Mouse (Mus musculus): ENCODE measurements around the gene Bdkrb1. TPM values are rescaled to one million over a fixed set of nuclear protein-coding genes. Genes with fewer than 3 reads are reported as not detected.

Gene Bdkrb1
- total RNA-seq, 1 experiment, result not detected

GRCm38 (mm10) chr12:105561007-105561534 lies 41.8 kb upstream of the Bdkrb1 start:
- TF ChIP-seq HCFC1 (IDR thresholded peaks at IDR 0.05; ENCODE audit: borderline replicate concordance, insufficient read depth, low read length) (no peak), MAFK (IDR thresholded peaks at IDR 0.05; ENCODE audit: insufficient read depth, low read depth, low read length) (no peak), CHD2 (IDR thresholded peaks at IDR 0.05; ENCODE audit: low read depth, low read length) (no peak), ZNF384 (IDR thresholded peaks at IDR 0.05; ENCODE audit: low read depth, low read length) (no peak)
- H3K27ac ChIP-seq (ENCODE audit: insufficient read depth, low read depth, low read length, poor library complexity, severe bottlenecking), result no peak overlapping the region
- H3K9ac ChIP-seq (ENCODE audit: insufficient read depth, low read depth, low read length, poor library complexity, severe bottlenecking), result no peak overlapping the region
- in situ Hi-C loops (cut with MboI; ENCODE audit: low sequenced_read_pairs in 2 of 2, unreplicated experiment in 2 of 2), result no loop called here
- peaks cover 6 to 12% of the 10 kb centered on the region in 2 experiments; a peak in 3 of 4 replicates for H3K4me1 ChIP-seq (ENCODE audit: control insufficient read depth in 2 of 2, insufficient read depth in 2 of 2, low read length in 2 of 2, poor library complexity in 1 of 2)
- H3K9me3 ChIP-seq (ENCODE audit: control insufficient read depth, insufficient read depth, low read depth, low read length), result no peaks in the 10 kb centered on the region
- no peak for DNase-seq (ENCODE audit: low read depth, low spot score)
- H3K4me3 ChIP-seq (ENCODE audit: insufficient read depth in 1 of 2, low read depth in 1 of 2, low read length in 2 of 2, poor library complexity in 1 of 2, severe bottlenecking in 1 of 2), result no peak overlapping the region
- no peaks in the 10 kb centered on the region for H3K36me3 ChIP-seq (ENCODE audit: control insufficient read depth, insufficient read depth, low read length, poor library complexity, severe bottlenecking)

- no peaks in the 10 kb centered on the region for H3K9me3 ChIP-seq (ENCODE audit: control insufficient read depth, insufficient read depth, low read depth, low read length)
- no peak for TF ChIP-seq ZNF384 (IDR thresholded peaks at IDR 0.05; ENCODE audit: low read depth, low read length)
- no peak for TF ChIP-seq CHD2 (IDR thresholded peaks at IDR 0.05; ENCODE audit: low read depth, low read length)
- TF ChIP-seq HCFC1 (IDR thresholded peaks at IDR 0.05; ENCODE audit: borderline replicate concordance, insufficient read depth, low read length), result no peak
- no peak for TF ChIP-seq MAFK (IDR thresholded peaks at IDR 0.05; ENCODE audit: insufficient read depth, low read depth, low read length)
- TF ChIP-seq ZC3H11A (IDR thresholded peaks at IDR 0.05; ENCODE audit: borderline replicate concordance, low read depth, low read length), result no peak
- H3K9ac ChIP-seq (ENCODE audit: insufficient read depth, low read depth, low read length, poor library complexity, severe bottlenecking), result no peak overlapping the region
- DNase-seq (ENCODE audit: low read depth, low spot score), result no peak
- no peak overlapping the region for H3K27ac ChIP-seq (ENCODE audit: insufficient read depth, low read depth, low read length, poor library complexity, severe bottlenecking)
- H3K4me3 ChIP-seq (ENCODE audit: insufficient read depth in 1 of 2, low read depth in 1 of 2, low read length in 2 of 2, poor library complexity in 1 of 2, severe bottlenecking in 1 of 2), result peak overlapping the region in 1 of 2 experiments; percentile 59; a peak in 2 of 4 replicates
- in situ Hi-C loops (cut with MboI; ENCODE audit: low sequenced_read_pairs in 2 of 2, unreplicated experiment in 2 of 2), result no loop called here
- H3K4me1 ChIP-seq (ENCODE audit: control insufficient read depth in 2 of 2, insufficient read depth in 2 of 2, low read length in 2 of 2, poor library complexity in 1 of 2), result peaks cover 6 to 12% of the 10 kb centered on the region in 2 experiments; a peak in 3 of 4 replicates
- no peaks in the 10 kb centered on the region for H3K36me3 ChIP-seq (ENCODE audit: control insufficient read depth, insufficient read depth, low read length, poor library complexity, severe bottlenecking)
These were observed 40.6 kb upstream of the Bdkrb1 start for GRCm38 (mm10) chr12:105562056-105562820.

GRCm38 (mm10) chr12:105562936-105563680 lies 39.8 kb upstream of the Bdkrb1 start, which contains the start of gene Bdkrb2:
Gene Bdkrb2, plus strand, starts transcription at chr12:105563226.
- no peaks in the 10 kb centered on the region for H3K36me3 ChIP-seq (ENCODE audit: control insufficient read depth, insufficient read depth, low read length, poor library complexity, severe bottlenecking)
- peak; percentile 54 for DNase-seq (ENCODE audit: low read depth, low spot score)
- no peaks in the 10 kb centered on the region for H3K9me3 ChIP-seq (ENCODE audit: control insufficient read depth, insufficient read depth, low read depth, low read length)
- peaks cover 6 to 12% of the 10 kb centered on the region in 2 experiments; a peak in 3 of 4 replicates for H3K4me1 ChIP-seq (ENCODE audit: control insufficient read depth in 2 of 2, insufficient read depth in 2 of 2, low read length in 2 of 2, poor library complexity in 1 of 2)
- in situ Hi-C loops (cut with MboI; ENCODE audit: low sequenced_read_pairs in 2 of 2, unreplicated experiment in 2 of 2), result no loop called here
- peak within 1 kb of the TSS; percentile 44 to 59 for H3K4me3 ChIP-seq (ENCODE audit: insufficient read depth in 1 of 2, low read depth in 1 of 2, low read length in 2 of 2, poor library complexity in 1 of 2, severe bottlenecking in 1 of 2)
- TF ChIP-seq ZNF384 (IDR thresholded peaks at IDR 0.05; ENCODE audit: low read depth, low read length), result no peak
- TF ChIP-seq CHD2 (IDR thresholded peaks at IDR 0.05; ENCODE audit: low read depth, low read length), result no peak
- no peak for TF ChIP-seq HCFC1 (IDR thresholded peaks at IDR 0.05; ENCODE audit: borderline replicate concordance, insufficient read depth, low read length)
- H3K27ac ChIP-seq (ENCODE audit: insufficient read depth, low read depth, low read length, poor library complexity, severe bottlenecking), result no peak within 1 kb of the TSS
- H3K9ac ChIP-seq (ENCODE audit: insufficient read depth, low read depth, low read length, poor library complexity, severe bottlenecking), result no peak within 1 kb of the TSS

- Histone ChIP-seq H3K9ac (ENCODE audit: insufficient read depth, low read depth, low read length, poor library complexity, severe bottlenecking) (no peak overlapping the region), H3K4me3 (ENCODE audit: insufficient read depth in 1 of 2, low read depth in 1 of 2, low read length in 2 of 2, poor library complexity in 1 of 2, severe bottlenecking in 1 of 2) (peak overlapping the region; percentile 44 to 59), H3K9me3 (ENCODE audit: control insufficient read depth, insufficient read depth, low read depth, low read length) (no peaks in the 10 kb centered on the region), H3K4me1 (ENCODE audit: control insufficient read depth in 2 of 2, insufficient read depth in 2 of 2, low read length in 2 of 2, poor library complexity in 1 of 2) (peaks cover 6 to 12% of the 10 kb centered on the region in 2 experiments; a peak in 3 of 4 replicates), H3K36me3 (ENCODE audit: control insufficient read depth, insufficient read depth, low read length, poor library complexity, severe bottlenecking) (no peaks in the 10 kb centered on the region), H3K27ac (ENCODE audit: insufficient read depth, low read depth, low read length, poor library complexity, severe bottlenecking) (no peak overlapping the region)
- peak; percentile 39 for DNase-seq (ENCODE audit: low read depth, low spot score)
- TF ChIP-seq ZNF384 (IDR thresholded peaks at IDR 0.05; ENCODE audit: low read depth, low read length) (no peak), ZC3H11A (IDR thresholded peaks at IDR 0.05; ENCODE audit: borderline replicate concordance, low read depth, low read length) (no peak), HCFC1 (IDR thresholded peaks at IDR 0.05; ENCODE audit: borderline replicate concordance, insufficient read depth, low read length) (no peak), MAFK (IDR thresholded peaks at IDR 0.05; ENCODE audit: insufficient read depth, low read depth, low read length) (no peak), CHD2 (IDR thresholded peaks at IDR 0.05; ENCODE audit: low read depth, low read length) (no peak)
- in situ Hi-C loops (cut with MboI; ENCODE audit: low sequenced_read_pairs in 2 of 2, unreplicated experiment in 2 of 2), result no loop called here
These were observed 39.1 kb upstream of the Bdkrb1 start for GRCm38 (mm10) chr12:105563726-105564275.
